Mouse (Mus musculus): Measurements from ENCODE around the gene Fggy.
A peak's percentile ranks its signal among the peaks of the same experiment; 100 is the strongest.

Fggy gene

GRCm38 (mm10) chr4:95909689-95910654 lies 352.7 kb downstream of the Fggy start:
- DNase-seq (ENCODE audit: low spot score): no peak

- DNase-seq (ENCODE audit: low spot score): no peak
Measured at GRCm38 (mm10) chr4:95913026-95913425, 355.7 kb downstream of the Fggy start.

GRCm38 (mm10) chr4:95915628-95916579 lies 358.6 kb downstream of the Fggy start:
- no peak for DNase-seq (ENCODE audit: low spot score)

GRCm38 (mm10) chr4:95917703-95918102 lies 360.4 kb downstream of the Fggy start:
- no peak for DNase-seq (ENCODE audit: low spot score)

GRCm38 (mm10) chr4:95920448-95920847 lies 363.1 kb downstream of the Fggy start:
- no peak for DNase-seq (ENCODE audit: low spot score)

GRCm38 (mm10) chr4:95924210-95925184 lies 367.2 kb downstream of the Fggy start:
- DNase-seq (ENCODE audit: low spot score): peak; percentile 48

GRCm38 (mm10) chr4:95928846-95929245 lies 371.5 kb downstream of the Fggy start:
- no peak for DNase-seq (ENCODE audit: low spot score)

GRCm38 (mm10) chr4:95929936-95930335 lies 372.6 kb downstream of the Fggy start:
- DNase-seq (ENCODE audit: low spot score): no peak

GRCm38 (mm10) chr4:95931331-95931730 lies 374.0 kb downstream of the Fggy start:
- no peak for DNase-seq (ENCODE audit: low spot score)

GRCm38 (mm10) chr4:95933801-95934356 lies 376.6 kb downstream of the Fggy start:
- DNase-seq (ENCODE audit: low spot score): no peak

GRCm38 (mm10) chr4:95934384-95935035 lies 377.2 kb downstream of the Fggy start:
- no peak for DNase-seq (ENCODE audit: low spot score)

- no peak for DNase-seq (ENCODE audit: low spot score)
Measured at GRCm38 (mm10) chr4:95938701-95939100, 381.4 kb downstream of the Fggy start.

- DNase-seq (ENCODE audit: low spot score): no peak
Measured at GRCm38 (mm10) chr4:95947896-95948295, 390.6 kb downstream of the Fggy start.

GRCm38 (mm10) chr4:95953328-95953727 lies 396.0 kb downstream of the Fggy start:
- DNase-seq (ENCODE audit: low spot score): no peak

- DNase-seq (ENCODE audit: low spot score): peak; percentile 96
Measured at GRCm38 (mm10) chr4:95966928-95967724, 409.8 kb downstream of the Fggy start, which contains the start of gene Hook1. Gene Hook1 (plus strand): TSS chr4:95967240.

Measured in lung, postnatal 25 days (tissue).